Mouse (Mus musculus): Measurements from ENCODE around the gene Tbc1d2. TPM values are rescaled to one million over a fixed set of nuclear protein-coding genes. Genes with fewer than 3 reads are reported as not detected.

The Tbc1d2 gene
- total and polyA plus RNA-seq, 2 experiments from 2014 or later: 0.67 to 1.5 TPM

- WGBS: 34% methylated on average over 6 of the region's 6 CpGs
- no peaks in the 10 kb centered on the region for H3K4me1 ChIP-seq (ENCODE audit: insufficient read depth)
- H3K27ac ChIP-seq (ENCODE audit: low read depth, low read length): no peak overlapping the region
- H3K36me3 ChIP-seq (ENCODE audit: insufficient read depth): peaks cover 9% of the 10 kb centered on the region
- no peaks in the 10 kb centered on the region for H3K9me3 ChIP-seq (ENCODE audit: low read length)
- H3K9ac ChIP-seq: no peak overlapping the region
- no peak overlapping the region for H3K4me2 ChIP-seq (ENCODE audit: low read depth)
- DNase-seq: no peak
- no peaks in the 10 kb centered on the region for H3K27me3 ChIP-seq (ENCODE audit: insufficient read depth, low read length)
- TF ChIP-seq CTCF (IDR thresholded peaks at IDR 0.05; ENCODE audit: low read depth): no peak
- ATAC-seq: peak; percentile 78
- no peak overlapping the region for H3K4me3 ChIP-seq (ENCODE audit: low read depth, low read length)
Observed at GRCm38 (mm10) chr4:46684160-46684559, 34.2 kb upstream of the Tbc1d2 start.

- Histone ChIP-seq H3K9ac (no peak overlapping the region), H3K9me3 (ENCODE audit: low read length) (no peaks in the 10 kb centered on the region), H3K4me2 (ENCODE audit: low read depth) (no peak overlapping the region), H3K27me3 (ENCODE audit: insufficient read depth, low read length) (no peaks in the 10 kb centered on the region), H3K36me3 (ENCODE audit: insufficient read depth) (peaks cover 31% of the 10 kb centered on the region), H3K4me1 (ENCODE audit: insufficient read depth) (no peaks in the 10 kb centered on the region), H3K27ac (ENCODE audit: low read depth, low read length) (no peak overlapping the region), H3K4me3 (ENCODE audit: low read depth, low read length) (no peak overlapping the region)
- no peak for ATAC-seq
- DNase-seq: no peak
- WGBS: 71% methylated on average over 3 of the region's 3 CpGs
- no peak for TF ChIP-seq CTCF (IDR thresholded peaks at IDR 0.05; ENCODE audit: low read depth)
Observed at GRCm38 (mm10) chr4:46676646-46677045, 26.6 kb upstream of the Tbc1d2 start.

GRCm38 (mm10) chr4:46675992-46676391 lies 26.0 kb upstream of the Tbc1d2 start:
- no peak for DNase-seq
- no peak overlapping the region for H3K4me3 ChIP-seq (ENCODE audit: low read depth, low read length)
- ATAC-seq: no peak
- no peaks in the 10 kb centered on the region for H3K4me1 ChIP-seq (ENCODE audit: insufficient read depth)
- TF ChIP-seq CTCF (IDR thresholded peaks at IDR 0.05; ENCODE audit: low read depth): no peak
- no peaks in the 10 kb centered on the region for H3K9me3 ChIP-seq (ENCODE audit: low read length)
- no peak overlapping the region for H3K9ac ChIP-seq
- H3K4me2 ChIP-seq (ENCODE audit: low read depth): no peak overlapping the region
- H3K36me3 ChIP-seq (ENCODE audit: insufficient read depth): peaks cover 36% of the 10 kb centered on the region
- no peaks in the 10 kb centered on the region for H3K27me3 ChIP-seq (ENCODE audit: insufficient read depth, low read length)
- 32% methylated on average over 4 of the region's 4 CpGs for WGBS
- no peak overlapping the region for H3K27ac ChIP-seq (ENCODE audit: low read depth, low read length)

- Histone ChIP-seq H3K4me1 (ENCODE audit: insufficient read depth) (no peaks in the 10 kb centered on the region), H3K4me2 (ENCODE audit: low read depth) (no peak overlapping the region)
Observed at GRCm38 (mm10) chr4:46675272-46675785, 25.3 kb upstream of the Tbc1d2 start.

GRCm38 (mm10) chr4:46668620-46669019 lies 18.6 kb upstream of the Tbc1d2 start:
- TF ChIP-seq CTCF (IDR thresholded peaks at IDR 0.05; ENCODE audit: low read depth): no peak
- no peak for DNase-seq

More at GRCm38 (mm10) chr4:46675272-46675785, 25.3 kb upstream of the Tbc1d2 start:
- no peaks in the 10 kb centered on the region for H3K9me3 ChIP-seq (ENCODE audit: low read length)
- no peak overlapping the region for H3K4me3 ChIP-seq (ENCODE audit: low read depth, low read length)
- ATAC-seq: no peak
- no peak overlapping the region for H3K9ac ChIP-seq
- H3K36me3 ChIP-seq (ENCODE audit: insufficient read depth): peaks cover 36% of the 10 kb centered on the region
- H3K27ac ChIP-seq (ENCODE audit: low read depth, low read length): no peak overlapping the region
- no peaks in the 10 kb centered on the region for H3K27me3 ChIP-seq (ENCODE audit: insufficient read depth, low read length)
- 60% methylated on average over 11 of the region's 11 CpGs for WGBS
- no peak for DNase-seq
- no peak for TF ChIP-seq CTCF (IDR thresholded peaks at IDR 0.05; ENCODE audit: low read depth)

GRCm38 (mm10) chr4:46666420-46666819 lies 16.4 kb upstream of the Tbc1d2 start:
- Histone ChIP-seq H3K36me3 (ENCODE audit: insufficient read depth) (peaks cover 36% of the 10 kb centered on the region), H3K9ac (no peak overlapping the region), H3K9me3 (ENCODE audit: low read length) (no peaks in the 10 kb centered on the region), H3K4me2 (ENCODE audit: low read depth) (no peak overlapping the region), H3K27me3 (ENCODE audit: insufficient read depth, low read length) (no peaks in the 10 kb centered on the region), H3K4me3 (ENCODE audit: low read depth, low read length) (no peak overlapping the region), H3K27ac (ENCODE audit: low read depth, low read length) (no peak overlapping the region), H3K4me1 (ENCODE audit: insufficient read depth) (no peaks in the 10 kb centered on the region)
- no peak for TF ChIP-seq CTCF (IDR thresholded peaks at IDR 0.05; ENCODE audit: low read depth)
- 67% methylated on average over 5 of the region's 5 CpGs for WGBS
- ATAC-seq: no peak
- no peak for DNase-seq

More at GRCm38 (mm10) chr4:46668620-46669019, 18.6 kb upstream of the Tbc1d2 start:
- Histone ChIP-seq H3K36me3 (ENCODE audit: insufficient read depth) (peaks cover 41% of the 10 kb centered on the region), H3K4me1 (ENCODE audit: insufficient read depth) (no peaks in the 10 kb centered on the region), H3K4me2 (ENCODE audit: low read depth) (no peak overlapping the region), H3K27ac (ENCODE audit: low read depth, low read length) (no peak overlapping the region), H3K9ac (no peak overlapping the region), H3K27me3 (ENCODE audit: insufficient read depth, low read length) (no peaks in the 10 kb centered on the region), H3K4me3 (ENCODE audit: low read depth, low read length) (no peak overlapping the region), H3K9me3 (ENCODE audit: low read length) (no peaks in the 10 kb centered on the region)
- no peak for ATAC-seq
- 74% methylated on average over 11 of the region's 11 CpGs for WGBS

GRCm38 (mm10) chr4:46665371-46665774 lies 15.4 kb upstream of the Tbc1d2 start:
- Histone ChIP-seq H3K9ac (no peak overlapping the region), H3K27ac (ENCODE audit: low read depth, low read length) (no peak overlapping the region), H3K4me2 (ENCODE audit: low read depth) (no peak overlapping the region), H3K36me3 (ENCODE audit: insufficient read depth) (peaks cover 29% of the 10 kb centered on the region), H3K4me1 (ENCODE audit: insufficient read depth) (no peaks in the 10 kb centered on the region), H3K4me3 (ENCODE audit: low read depth, low read length) (no peak overlapping the region), H3K9me3 (ENCODE audit: low read length) (no peaks in the 10 kb centered on the region), H3K27me3 (ENCODE audit: insufficient read depth, low read length) (no peaks in the 10 kb centered on the region)
- DNase-seq (peak; percentile 37), ATAC-seq (no peak)
- 8% methylated on average over 8 of the region's 8 CpGs for WGBS
- TF ChIP-seq CTCF (IDR thresholded peaks at IDR 0.05; ENCODE audit: low read depth): peak; percentile 64

All from forebrain, postnatal 0 days (tissue).